Mouse (Mus musculus) lung, embryonic 15.5 days (tissue): Measurements from ENCODE around the gene Spatc1l. TPM values are rescaled to one million over a fixed set of nuclear protein-coding genes. Genes with fewer than 3 reads are reported as not detected.

Source experiments
- ATAC-seq: fragments of 200-750 bp; cut with Nextera tagmentation; 2 replicates; pipeline ENCODE4 v1.8.0; 2017; ENCODE audit warnings: moderate number of reproducible peaks, borderline replicate concordance; ENCODE audit not compliant: low FRiP score, low TSS enrichment; ENCODE audit errors: extremely low read depth
- H3K27ac ChIP-seq: fragments of 300-500 bp; sonication (generic); 2 replicates; pipeline ENCODE4 v1.5.1; 2015; ENCODE audit warnings: moderate library complexity, mild to moderate bottlenecking, inconsistent platforms
- H3K27me3 ChIP-seq: fragments of 300-500 bp; sonication (generic); 2 replicates; pipeline ENCODE4 v1.6.1; 2015; ENCODE audit warnings: inconsistent platforms
- H3K36me3 ChIP-seq: fragments of 300-500 bp; sonication (generic); 2 replicates; pipeline ENCODE4 v1.6.1; 2015; ENCODE audit warnings: inconsistent platforms
- H3K4me1 ChIP-seq: fragments of 300-500 bp; sonication (generic); 2 replicates; pipeline ENCODE4 v1.6.1; 2015; ENCODE audit warnings: inconsistent platforms
- H3K4me2 ChIP-seq: fragments of 300-500 bp; sonication (generic); 2 replicates; pipeline ENCODE4 v1.6.1; 2015; ENCODE audit warnings: inconsistent platforms, mild to moderate bottlenecking, moderate library complexity
- H3K4me3 ChIP-seq: fragments of 300-500 bp; sonication (generic); 2 replicates; pipeline ENCODE4 v1.5.1; 2015; ENCODE audit warnings: mild to moderate bottlenecking, inconsistent platforms
- H3K9ac ChIP-seq: fragments of 300-500 bp; sonication (generic); 2 replicates; pipeline ENCODE4 v1.6.1; 2015; ENCODE audit warnings: inconsistent platforms
- H3K9me3 ChIP-seq: fragments of 300-500 bp; sonication (generic); 2 replicates; pipeline ENCODE4 v1.6.1; 2016; ENCODE audit warnings: inconsistent platforms
- WGBS: fragments of 180-500 bp; shearing (Covaris S2); methylation state at CpG from one replicate; pipeline ENCODE4 v1.1.7; 2015; 5-methylcytosine and 5-hydroxymethylcytosine counted together
- polyA plus RNA-seq: library from polyadenylated mRNA; unstranded; fragments of >200 nt; fragmentation: Nextera tagmentation; extraction: Ambion mirVana; gene quantifications from 2 replicates; pipeline ENCODE4 v1.2.1, GENCODE M21; 2015

The Spatc1l gene
- polyA plus RNA-seq, 1 experiment from 2014 or later: not detected

- Histone ChIP-seq H3K9ac (no peak overlapping the region), H3K4me3 (no peak overlapping the region), H3K36me3 (peaks cover 64% of the 10 kb centered on the region), H3K4me1 (no peaks in the 10 kb centered on the region), H3K4me2 (no peak overlapping the region), H3K27ac (no peak overlapping the region), H3K9me3 (no peaks in the 10 kb centered on the region), H3K27me3 (no peaks in the 10 kb centered on the region)
- no peak for ATAC-seq
- 85% methylated on average over 5 of the region's 5 CpGs for WGBS
These were observed 11.6 kb upstream of the Spatc1l start for GRCm38 (mm10) chr10:76550458-76550857.

DNA sequence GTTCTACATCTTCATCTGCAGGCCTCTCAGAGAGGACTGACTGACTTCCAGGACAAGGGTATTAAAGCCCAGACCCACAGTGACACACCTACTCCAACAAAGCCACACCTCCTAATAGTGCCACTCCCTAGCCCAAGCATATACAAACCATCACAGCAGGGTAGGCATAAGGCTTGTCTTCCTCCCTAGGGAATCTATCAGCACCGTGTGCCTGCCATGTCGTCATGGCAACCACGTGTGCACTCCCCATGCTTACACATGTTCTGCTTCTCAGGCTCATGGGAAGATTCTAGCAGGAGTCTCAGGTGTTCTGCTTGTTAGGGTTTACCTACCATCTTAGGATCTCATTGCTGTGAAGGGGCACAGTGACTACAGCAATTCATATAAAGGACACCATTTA, 10.5 kb upstream of the Spatc1l start:
- ATAC-seq: no peak
- no peak overlapping the region for H3K9ac ChIP-seq
- WGBS: 75% methylated on average over 3 of the region's 3 CpGs
- H3K36me3 ChIP-seq: peaks cover 56% of the 10 kb centered on the region
- H3K27me3 ChIP-seq: no peaks in the 10 kb centered on the region
- no peaks in the 10 kb centered on the region for H3K4me1 ChIP-seq
- no peak overlapping the region for H3K4me3 ChIP-seq
- H3K4me2 ChIP-seq: no peak overlapping the region
- H3K27ac ChIP-seq: no peak overlapping the region
- no peaks in the 10 kb centered on the region for H3K9me3 ChIP-seq

DNA sequence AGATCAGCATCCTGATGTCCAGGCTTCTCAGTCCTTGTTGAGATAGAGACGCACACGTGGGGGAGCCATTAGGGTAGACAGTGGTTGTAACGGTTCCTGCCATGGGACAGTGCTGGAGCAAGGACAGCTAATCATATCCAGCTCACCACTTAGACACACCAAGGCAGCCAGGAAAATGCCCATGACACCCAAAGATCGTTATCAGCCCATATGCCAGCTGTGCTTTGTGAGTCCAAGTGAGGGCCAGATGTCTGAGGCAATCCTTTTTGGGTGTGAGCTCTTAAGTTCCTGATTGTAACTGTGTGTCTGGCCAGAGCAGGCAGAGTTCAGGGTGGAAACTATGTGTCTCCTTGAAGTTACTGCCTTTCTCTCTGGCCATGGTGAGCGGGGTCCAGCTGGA, 8.0 kb upstream of the Spatc1l start:
- Histone ChIP-seq H3K9me3 (no peaks in the 10 kb centered on the region), H3K4me1 (no peaks in the 10 kb centered on the region), H3K4me3 (no peak overlapping the region), H3K4me2 (no peak overlapping the region), H3K36me3 (peaks cover 39% of the 10 kb centered on the region), H3K9ac (no peak overlapping the region), H3K27me3 (no peaks in the 10 kb centered on the region), H3K27ac (no peak overlapping the region)
- ATAC-seq: no peak
- WGBS: 86% methylated on average over 5 of the region's 5 CpGs

DNA sequence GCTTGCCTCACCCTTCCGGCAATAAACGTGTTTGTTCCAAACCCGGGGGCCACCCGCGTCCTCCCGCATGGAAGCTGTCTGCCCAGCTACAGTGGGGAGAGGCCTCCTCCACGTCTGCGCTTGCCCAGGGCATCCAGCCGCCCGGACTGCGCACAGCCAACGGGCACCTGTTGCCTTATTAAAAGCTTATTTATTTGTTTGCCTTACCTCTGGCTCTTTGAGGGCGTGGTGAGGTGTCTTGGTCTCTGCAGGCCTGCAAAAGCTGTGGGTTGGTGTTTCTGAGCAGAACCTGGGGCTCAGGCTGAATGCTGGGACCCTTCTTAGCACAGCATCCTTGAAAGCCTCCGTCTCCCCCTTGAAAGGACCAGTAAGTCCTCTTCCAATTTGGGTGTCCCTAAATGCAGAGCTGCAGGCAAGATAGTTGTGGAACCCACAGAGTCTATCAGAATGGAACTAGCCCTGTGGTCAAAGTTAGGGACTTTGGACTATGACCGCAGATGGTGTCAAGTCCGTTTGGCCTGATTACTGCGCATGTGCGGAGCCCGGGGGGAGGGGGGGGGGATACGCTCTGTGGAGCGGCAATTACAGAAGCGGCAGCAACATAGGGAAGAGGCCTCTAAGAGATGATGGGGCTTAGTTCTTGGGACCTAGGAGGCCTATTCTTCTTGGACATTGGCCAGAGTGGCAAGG, 8.1 kb downstream of the Spatc1l start:
- Histone ChIP-seq H3K36me3 (no peaks in the 10 kb centered on the region), H3K4me1 (no peaks in the 10 kb centered on the region), H3K27ac (no peak overlapping the region), H3K9ac (no peak overlapping the region), H3K4me3 (no peak overlapping the region), H3K4me2 (no peak overlapping the region), H3K9me3 (no peaks in the 10 kb centered on the region), H3K27me3 (no peaks in the 10 kb centered on the region)
- no peak for ATAC-seq
- 83% methylated on average over 22 of the region's 22 CpGs for WGBS

DNA sequence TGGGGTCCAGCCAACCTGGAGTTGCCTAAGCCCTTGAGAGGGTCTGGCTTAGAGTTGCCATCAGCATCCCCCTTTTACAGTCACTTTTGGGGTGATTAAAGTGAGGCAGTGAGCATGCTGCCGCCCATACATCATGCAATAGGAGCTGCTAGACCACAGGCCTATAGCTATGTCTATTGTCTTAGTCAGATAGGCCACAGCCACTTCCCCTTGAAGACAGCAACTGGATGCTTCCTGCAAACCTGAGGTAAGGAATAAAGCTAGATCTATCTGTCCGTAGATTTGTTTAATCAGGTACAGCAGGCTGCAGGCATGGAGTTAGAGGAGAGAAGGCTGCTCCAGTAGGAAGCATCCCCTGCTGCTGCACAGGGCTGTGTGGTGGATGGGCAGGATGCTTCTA, 9.0 kb downstream of the Spatc1l start:
- Histone ChIP-seq H3K27me3 (no peaks in the 10 kb centered on the region), H3K27ac (no peak overlapping the region), H3K9ac (no peak overlapping the region), H3K4me1 (no peaks in the 10 kb centered on the region), H3K36me3 (no peaks in the 10 kb centered on the region), H3K4me3 (no peak overlapping the region), H3K4me2 (no peak overlapping the region), H3K9me3 (no peaks in the 10 kb centered on the region)
- WGBS: 56% methylated on average over 2 of the region's 2 CpGs
- ATAC-seq: no peak

DNA sequence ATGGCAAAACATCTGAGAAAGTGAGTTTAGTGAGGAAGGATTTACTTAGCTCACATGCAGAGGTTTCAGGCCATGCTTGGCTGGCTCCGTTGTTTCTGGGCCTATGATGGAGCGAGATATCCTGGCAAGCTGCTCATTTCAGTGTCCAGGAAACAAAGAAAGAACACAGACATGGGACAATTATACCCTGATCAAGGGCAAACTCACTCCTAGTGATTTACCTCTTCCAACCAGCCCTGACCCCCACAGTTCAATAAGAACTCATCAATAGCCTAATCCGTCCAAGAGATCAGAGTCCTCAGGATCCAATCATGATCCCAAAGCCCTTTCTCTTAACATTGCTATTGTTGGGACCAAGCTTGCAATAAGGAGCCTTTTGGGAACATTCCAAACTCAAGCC, 10.1 kb downstream of the Spatc1l start:
- H3K4me1 ChIP-seq: no peaks in the 10 kb centered on the region
- no peak overlapping the region for H3K9ac ChIP-seq
- H3K9me3 ChIP-seq: no peaks in the 10 kb centered on the region
- no peaks in the 10 kb centered on the region for H3K36me3 ChIP-seq
- no peak overlapping the region for H3K4me3 ChIP-seq
- no peaks in the 10 kb centered on the region for H3K27me3 ChIP-seq
- 79% methylated on average over 3 of the region's 3 CpGs for WGBS
- ATAC-seq: no peak
- no peak overlapping the region for H3K4me2 ChIP-seq
- no peak overlapping the region for H3K27ac ChIP-seq

GRCm38 (mm10) chr10:76575374-76575773, 13.3 kb downstream of the Spatc1l start, which contains the start of gene Ftcd:
Gene Ftcd, plus strand, starts transcription at chr10:76575648.
- Histone ChIP-seq H3K27me3 (no peaks in the 10 kb centered on the region), H3K36me3 (no peaks in the 10 kb centered on the region), H3K9me3 (no peaks in the 10 kb centered on the region), H3K27ac (no peak within 1 kb of the TSS), H3K9ac (no peak within 1 kb of the TSS), H3K4me2 (no peak within 1 kb of the TSS), H3K4me1 (no peaks in the 10 kb centered on the region), H3K4me3 (no peak within 1 kb of the TSS)
- WGBS: 66% methylated on average over 3 of the region's 3 CpGs
- ATAC-seq: no peak

GRCm38 (mm10) chr10:76576920-76577319, 14.8 kb downstream of the Spatc1l start:
- no peak for ATAC-seq
- Histone ChIP-seq H3K9ac (no peak overlapping the region), H3K36me3 (no peaks in the 10 kb centered on the region), H3K9me3 (no peaks in the 10 kb centered on the region), H3K4me1 (no peaks in the 10 kb centered on the region), H3K27ac (no peak overlapping the region), H3K4me3 (no peak overlapping the region), H3K27me3 (no peaks in the 10 kb centered on the region), H3K4me2 (no peak overlapping the region)
- WGBS: 57% methylated on average over 7 of the region's 7 CpGs

DNA sequence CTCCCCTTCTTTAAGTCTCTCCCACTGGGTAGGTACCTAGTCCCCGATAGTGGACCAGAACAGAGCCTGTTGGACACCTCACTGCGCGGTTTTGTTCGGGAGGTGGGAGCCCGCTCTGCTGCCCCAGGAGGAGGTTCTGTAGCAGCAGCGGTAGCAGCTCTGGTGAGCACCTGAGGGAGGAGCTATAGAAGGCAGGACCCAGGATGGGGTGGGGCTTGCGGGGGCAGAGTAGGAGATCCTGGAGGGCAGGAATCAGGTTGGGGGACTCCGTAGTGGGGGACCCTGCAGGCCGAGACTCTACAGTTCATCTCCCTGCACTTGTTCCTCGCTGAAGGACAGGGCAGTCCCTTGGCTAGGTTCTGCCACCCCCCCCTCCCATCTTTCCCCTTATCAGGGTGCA, 22.1 kb downstream of the Spatc1l start:
- 16% methylated on average over 10 of the region's 10 CpGs for WGBS

GRCm38 (mm10) chr10:76586190-76586589, 24.1 kb downstream of the Spatc1l start:
- no peaks in the 10 kb centered on the region for H3K4me1 ChIP-seq
- ATAC-seq: no peak
- no peaks in the 10 kb centered on the region for H3K9me3 ChIP-seq
- no peak overlapping the region for H3K4me3 ChIP-seq
- H3K36me3 ChIP-seq: no peaks in the 10 kb centered on the region
- no peak overlapping the region for H3K27ac ChIP-seq
- no peaks in the 10 kb centered on the region; the same call in 1 of the 2 replicates for H3K27me3 ChIP-seq
- 4% methylated on average over 1 of the region's 1 CpGs for WGBS
- H3K4me2 ChIP-seq: no peak overlapping the region
- no peak overlapping the region for H3K9ac ChIP-seq

More for the DNA sequence above, 22.1 kb downstream of the Spatc1l start:
- H3K27me3 ChIP-seq: no peaks in the 10 kb centered on the region; the same call in 1 of the 2 replicates
- no peaks in the 10 kb centered on the region for H3K36me3 ChIP-seq
- no peak overlapping the region for H3K4me3 ChIP-seq
- H3K9ac ChIP-seq: no peak overlapping the region
- ATAC-seq: peak; percentile 32; the same call in 1 of the 2 replicates
- no peak overlapping the region for H3K27ac ChIP-seq
- no peaks in the 10 kb centered on the region for H3K9me3 ChIP-seq
- H3K4me2 ChIP-seq: peak overlapping the region; percentile 15
- no peaks in the 10 kb centered on the region for H3K4me1 ChIP-seq

DNA sequence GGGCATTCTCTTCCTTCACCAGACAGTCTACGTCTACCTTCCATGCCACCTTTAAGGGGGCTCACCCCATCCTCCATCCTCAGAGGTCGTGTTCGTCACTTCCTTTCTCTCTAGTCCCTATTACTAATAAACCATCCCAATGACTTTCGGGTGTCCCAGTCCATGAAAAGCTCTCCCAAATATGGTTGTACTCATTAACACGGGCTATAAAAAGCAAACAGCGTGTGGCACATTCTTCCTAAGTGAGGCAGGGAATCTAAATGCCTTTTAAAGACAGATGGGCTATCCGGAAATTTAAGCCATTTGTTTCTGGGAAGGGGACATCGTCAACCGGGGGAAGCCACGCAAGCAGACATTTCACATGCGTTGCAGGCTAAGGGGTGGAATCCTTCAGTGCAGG, 28.1 kb downstream of the Spatc1l start:
- Histone ChIP-seq H3K4me2 (no peak overlapping the region), H3K4me3 (no peak overlapping the region), H3K9ac (no peak overlapping the region), H3K4me1 (no peaks in the 10 kb centered on the region), H3K36me3 (no peaks in the 10 kb centered on the region), H3K27me3 (no peaks in the 10 kb centered on the region), H3K9me3 (no peaks in the 10 kb centered on the region), H3K27ac (no peak overlapping the region)
- WGBS: 69% methylated on average over 11 of the region's 11 CpGs
- no peak for ATAC-seq

- H3K27ac ChIP-seq: no peak overlapping the region
- no peak overlapping the region for H3K4me2 ChIP-seq
- no peaks in the 10 kb centered on the region for H3K4me1 ChIP-seq
- H3K36me3 ChIP-seq: peaks cover 13% of the 10 kb centered on the region
- no peak overlapping the region for H3K4me3 ChIP-seq
- no peaks in the 10 kb centered on the region for H3K9me3 ChIP-seq
- peak; percentile 15; the same call in 1 of the 2 replicates for ATAC-seq
- no peak overlapping the region for H3K9ac ChIP-seq
- H3K27me3 ChIP-seq: no peaks in the 10 kb centered on the region
- WGBS: 90% methylated on average over 31 of the region's 31 CpGs
These were observed 34.3 kb downstream of the Spatc1l start for GRCm38 (mm10) chr10:76596338-76596737.

DNA sequence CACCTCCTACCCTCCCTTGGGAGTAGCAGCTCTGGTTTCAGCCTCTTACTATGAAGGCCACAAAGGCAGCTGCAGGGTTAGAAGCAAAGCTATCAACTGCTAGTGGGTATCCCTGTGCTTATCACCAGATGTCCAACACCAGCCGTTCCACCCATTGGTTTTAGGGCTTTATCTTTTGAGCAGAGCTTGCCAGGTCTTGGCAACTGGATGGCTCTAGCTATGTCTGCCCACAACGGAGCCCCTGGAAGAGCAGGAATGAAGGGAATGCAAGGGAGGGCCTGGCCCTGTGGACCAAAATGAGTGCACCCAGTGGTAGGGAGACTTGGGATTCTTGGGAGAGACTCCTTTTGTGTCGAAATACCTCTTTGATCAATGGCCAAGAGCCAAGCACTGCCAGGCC, 40.6 kb downstream of the Spatc1l start:
- ATAC-seq: no peak
- Histone ChIP-seq H3K27ac (no peak overlapping the region), H3K27me3 (no peaks in the 10 kb centered on the region), H3K9ac (no peak overlapping the region), H3K4me1 (no peaks in the 10 kb centered on the region), H3K4me3 (no peak overlapping the region), H3K9me3 (no peaks in the 10 kb centered on the region), H3K36me3 (peaks cover 66% of the 10 kb centered on the region), H3K4me2 (no peak overlapping the region)
- WGBS: 65% methylated on average over 3 of the region's 3 CpGs
